Mouse (Mus musculus): ENCODE measurements around the gene Pigx.
"Not testable (repeated sequence)": the region's sequence is repeated elsewhere in the genome, so short reads cannot be mapped to it uniquely, and the experiment has no call there.

DNA sequence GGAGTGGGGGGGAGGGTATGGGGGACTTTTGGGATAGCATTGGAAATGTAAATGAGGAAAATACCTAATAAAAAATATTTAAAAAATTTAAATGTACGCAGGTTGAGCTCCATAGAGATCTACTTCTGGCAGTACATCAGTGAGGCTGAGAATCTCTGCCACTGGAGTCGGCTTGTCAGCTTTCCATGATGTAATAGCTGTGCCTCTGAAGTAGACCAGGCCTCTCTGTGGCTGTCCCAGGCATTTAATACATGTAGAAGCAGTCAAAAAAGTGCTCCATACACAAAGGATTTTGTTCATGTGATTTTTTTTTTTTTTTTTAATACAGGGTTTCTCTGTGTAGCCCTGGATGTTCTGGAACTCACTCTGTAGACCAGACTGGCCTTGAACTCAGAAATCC is 1.8 kb downstream of the Pigx start:
- TF ChIP-seq POLR2A (IDR thresholded peaks at IDR 0.05; ENCODE audit: borderline replicate concordance, low read depth, low read length); CTCF (IDR thresholded peaks at IDR 0.05; ENCODE audit: low read depth, low read length): not testable (repeated sequence)
